Mouse (Mus musculus): ENCODE data around the gene Kng1. TPM values are rescaled to one million over a fixed set of nuclear protein-coding genes. Genes with fewer than 3 reads are reported as not detected.
"Not testable (repeated sequence)": the region's sequence is repeated elsewhere in the genome, so short reads cannot be mapped to it uniquely, and the experiment has no call there.

Gene Kng1
- total RNA-seq, 1 experiment from 2014 or later = not detected

- ATAC-seq (replicated peaks; ENCODE audit: insufficient number of reproducible peaks, low FRiP score, low TSS enrichment, poor library complexity, severe bottlenecking) = not testable (repeated sequence)
Measured at GRCm38 (mm10) chr16:23088491-23088890, 30.8 kb downstream of the Kng1 start.

GRCm38 (mm10) chr16:23091345-23091744 is 33.7 kb downstream of the Kng1 start:
- not testable (repeated sequence) for ATAC-seq (replicated peaks; ENCODE audit: insufficient number of reproducible peaks, low FRiP score, low TSS enrichment, poor library complexity, severe bottlenecking)

GRCm38 (mm10) chr16:23093321-23093953 is 35.8 kb downstream of the Kng1 start:
- no peak for ATAC-seq (replicated peaks; ENCODE audit: insufficient number of reproducible peaks, low FRiP score, low TSS enrichment, poor library complexity, severe bottlenecking)

- ATAC-seq (replicated peaks; ENCODE audit: insufficient number of reproducible peaks, low FRiP score, low TSS enrichment, poor library complexity, severe bottlenecking) = no peak
Measured at GRCm38 (mm10) chr16:23094136-23094535, 36.5 kb downstream of the Kng1 start.

GRCm38 (mm10) chr16:23095581-23095980 is 37.9 kb downstream of the Kng1 start:
- ATAC-seq (replicated peaks; ENCODE audit: insufficient number of reproducible peaks, low FRiP score, low TSS enrichment, poor library complexity, severe bottlenecking) = not testable (repeated sequence)

GRCm38 (mm10) chr16:23096886-23097285 is 39.2 kb downstream of the Kng1 start:
- not testable (repeated sequence) for ATAC-seq (replicated peaks; ENCODE audit: insufficient number of reproducible peaks, low FRiP score, low TSS enrichment, poor library complexity, severe bottlenecking)

GRCm38 (mm10) chr16:23097290-23098104 is 39.8 kb downstream of the Kng1 start:
- ATAC-seq (replicated peaks; ENCODE audit: insufficient number of reproducible peaks, low FRiP score, low TSS enrichment, poor library complexity, severe bottlenecking) = not testable (repeated sequence)

- not testable (repeated sequence) for ATAC-seq (replicated peaks; ENCODE audit: insufficient number of reproducible peaks, low FRiP score, low TSS enrichment, poor library complexity, severe bottlenecking)
Measured at GRCm38 (mm10) chr16:23098105-23098452, 40.4 kb downstream of the Kng1 start.

GRCm38 (mm10) chr16:23099632-23100031 is 42.0 kb downstream of the Kng1 start:
- ATAC-seq (replicated peaks; ENCODE audit: insufficient number of reproducible peaks, low FRiP score, low TSS enrichment, poor library complexity, severe bottlenecking) = no peak

GRCm38 (mm10) chr16:23100099-23100575 is 42.5 kb downstream of the Kng1 start:
- ATAC-seq (replicated peaks; ENCODE audit: insufficient number of reproducible peaks, low FRiP score, low TSS enrichment, poor library complexity, severe bottlenecking) = no peak

GRCm38 (mm10) chr16:23100613-23101012 is 42.9 kb downstream of the Kng1 start:
- no peak for ATAC-seq (replicated peaks; ENCODE audit: insufficient number of reproducible peaks, low FRiP score, low TSS enrichment, poor library complexity, severe bottlenecking)

GRCm38 (mm10) chr16:23102340-23103037 is 44.8 kb downstream of the Kng1 start:
- no peak for ATAC-seq (replicated peaks; ENCODE audit: insufficient number of reproducible peaks, low FRiP score, low TSS enrichment, poor library complexity, severe bottlenecking)

- ATAC-seq (replicated peaks; ENCODE audit: insufficient number of reproducible peaks, low FRiP score, low TSS enrichment, poor library complexity, severe bottlenecking) = no peak
Measured at GRCm38 (mm10) chr16:23103038-23103745, 45.5 kb downstream of the Kng1 start.

GRCm38 (mm10) chr16:23103841-23104240 is 46.2 kb downstream of the Kng1 start:
- ATAC-seq (replicated peaks; ENCODE audit: insufficient number of reproducible peaks, low FRiP score, low TSS enrichment, poor library complexity, severe bottlenecking) = peak; percentile 25; the same call in 1 of the 2 replicates

GRCm38 (mm10) chr16:23106121-23106520 is 48.5 kb downstream of the Kng1 start:
- peak; percentile 41; the same call in 1 of the 2 replicates for ATAC-seq (replicated peaks; ENCODE audit: insufficient number of reproducible peaks, low FRiP score, low TSS enrichment, poor library complexity, severe bottlenecking)

- peak; percentile 67 for ATAC-seq (replicated peaks; ENCODE audit: insufficient number of reproducible peaks, low FRiP score, low TSS enrichment, poor library complexity, severe bottlenecking)
Measured at GRCm38 (mm10) chr16:23107231-23107942, 49.7 kb downstream of the Kng1 start, which contains the start of gene Eif4a2. Gene Eif4a2, plus strand, starts transcription at chr16:23107444.

GRCm38 (mm10) chr16:23107946-23108759 is 50.5 kb downstream of the Kng1 start:
- peak; percentile 40 for ATAC-seq (replicated peaks; ENCODE audit: insufficient number of reproducible peaks, low FRiP score, low TSS enrichment, poor library complexity, severe bottlenecking)
